Mouse (Mus musculus): Measurements from ENCODE around the gene Cox6a1.

- TF ChIP-seq CTCF (IDR thresholded peaks at IDR 0.05; ENCODE audit: control insufficient read depth, insufficient read depth, insufficient read length) (no peak), CEBPB (IDR thresholded peaks at IDR 0.05; ENCODE audit: low read depth) (no peak), USF1 (IDR thresholded peaks at IDR 0.05; ENCODE audit: low read depth) (no peak), MYOG (IDR thresholded peaks at IDR 0.05; ENCODE audit: control insufficient read depth, extremely low read depth, insufficient read length) (no peak), MAX (IDR thresholded peaks at IDR 0.05) (no peak), MYOD1 (IDR thresholded peaks at IDR 0.05; ENCODE audit: control insufficient read depth, insufficient read length, low read depth) (no peak)
These were observed 47.9 kb upstream of the Cox6a1 start for GRCm38 (mm10) chr5:115396654-115397053.
